Mouse (Mus musculus) MEL (cell line): ENCODE measurements around the gene Ubxn7. TPM values are rescaled to one million over a fixed set of nuclear protein-coding genes. Genes with fewer than 3 reads are reported as not detected.
A peak's percentile ranks its signal among the peaks of the same experiment; 100 is the strongest.

Experiments used
- DNase-seq: peaks from one replicate; pipeline ENCODE4 v3.0.0; 2011; ENCODE audit warnings: low read depth, low spot score
- H3K27ac ChIP-seq: 2 replicates; pipeline ENCODE4 v1.5.1; 2012; ENCODE audit warnings: low read depth, mild to moderate bottlenecking, control low read depth, low read length, moderate library complexity; ENCODE audit not compliant: control insufficient read depth
- H3K27me3 ChIP-seq, 2 experiments: fragments of 150-350 bp in 1 of 2; sonication (generic) in 1 of 2; 2 replicates each; pipeline ENCODE4 v1.6.1; 2012; ENCODE audit warnings: low read length in 2 of 2, mild to moderate bottlenecking in 2 of 2, improper control_type of control experiment in 1 of 2, moderate library complexity in 1 of 2; ENCODE audit not compliant: insufficient read depth in 2 of 2, control insufficient read depth in 1 of 2
- H3K36me3 ChIP-seq, 2 experiments: 2 replicates each; pipeline ENCODE4 v1.6.1; 2012 to 2014; ENCODE audit warnings: low read length in 2 of 2, improper control_type of control experiment in 1 of 2, inconsistent platforms in 1 of 2, mild to moderate bottlenecking in 1 of 2; ENCODE audit not compliant: insufficient read depth in 2 of 2, control insufficient read depth in 1 of 2
- H3K4me1 ChIP-seq, 2 experiments: fragments of 150-350 bp in 1 of 2; sonication (generic) in 1 of 2; 2 replicates each; pipeline ENCODE4 v1.6.1; 2012; ENCODE audit warnings: low read length in 2 of 2, improper control_type of control experiment in 1 of 2, mild to moderate bottlenecking in 1 of 2; ENCODE audit not compliant: insufficient read depth in 2 of 2, control insufficient read depth in 1 of 2
- H3K4me3 ChIP-seq, 2 experiments: fragments of 150-350 bp in 1 of 2; sonication (generic) in 1 of 2; 2 replicates each; pipeline ENCODE4 v1.5.1; 2012; ENCODE audit warnings: low read depth in 2 of 2, low read length in 2 of 2, mild to moderate bottlenecking in 2 of 2, moderate library complexity in 2 of 2, control low read depth in 1 of 2, improper control_type of control experiment in 1 of 2; ENCODE audit not compliant: control insufficient read depth in 1 of 2, insufficient read depth in 1 of 2
- H3K79me2 ChIP-seq: 2 replicates; pipeline ENCODE4 v1.6.1; 2012; ENCODE audit warnings: mild to moderate bottlenecking, low read length, moderate library complexity; ENCODE audit not compliant: control insufficient read depth, poor library complexity, insufficient read depth
- H3K9ac ChIP-seq: 2 replicates; pipeline ENCODE4 v1.6.1; 2012; ENCODE audit warnings: low read depth, mild to moderate bottlenecking, control low read depth, low read length, moderate library complexity; ENCODE audit not compliant: control insufficient read depth, poor library complexity, severe bottlenecking
- H3K9me3 ChIP-seq: fragments of 150-350 bp; sonication (generic); replicated peaks from 2 replicates; pipeline ENCODE4 v1.6.1; 2012; ENCODE audit warnings: mild to moderate bottlenecking, low read length, improper control_type of control experiment, moderate library complexity; ENCODE audit not compliant: insufficient read depth
- BHLHE40 ChIP-seq: IDR thresholded peaks from 2 replicates; pipeline ENCODE4 v1.6.1; 2012; ENCODE audit warnings: low read depth, mild to moderate bottlenecking, inconsistent platforms, low read length, improper control_type of control experiment, borderline replicate concordance
- CHD1 ChIP-seq: IDR thresholded peaks from 2 replicates; pipeline ENCODE4 v1.6.1; 2012; ENCODE audit warnings: low read depth, mild to moderate bottlenecking, inconsistent platforms, low read length, improper control_type of control experiment
- CHD2 ChIP-seq: IDR thresholded peaks from 2 replicates; pipeline ENCODE4 v1.6.1; 2011; ENCODE audit warnings: low read length, improper control_type of control experiment
- E2F4 ChIP-seq: IDR thresholded peaks from 2 replicates; pipeline ENCODE4 v1.6.1; 2011; ENCODE audit warnings: low read depth, low read length, improper control_type of control experiment, borderline replicate concordance
- ELF1 ChIP-seq: IDR thresholded peaks from 2 replicates; pipeline ENCODE4 v1.6.1; 2014; ENCODE audit warnings: low read depth, mild to moderate bottlenecking, inconsistent platforms, low read length, improper control_type of control experiment, moderate library complexity
- EP300 ChIP-seq, 2 experiments: IDR thresholded peaks; 2 replicates each; pipeline ENCODE4 v1.6.1; 2011; ENCODE audit warnings: improper control_type of control experiment in 2 of 2, low read length in 2 of 2, low read depth in 1 of 2, mild to moderate bottlenecking in 1 of 2
- ETS1 ChIP-seq: IDR thresholded peaks from 2 replicates; pipeline ENCODE4 v1.6.1; 2012; ENCODE audit warnings: low read depth, mild to moderate bottlenecking, inconsistent platforms, low read length, improper control_type of control experiment, moderate library complexity
- GABPA ChIP-seq: IDR thresholded peaks from 2 replicates; pipeline ENCODE4 v1.6.1; 2012; ENCODE audit warnings: low read depth, mild to moderate bottlenecking, inconsistent platforms, low read length, improper control_type of control experiment, moderate library complexity
- GATA1 ChIP-seq: IDR thresholded peaks from 2 replicates; pipeline ENCODE4 v1.6.1; 2011; ENCODE audit warnings: low read depth, low read length, improper control_type of control experiment
- HCFC1 ChIP-seq: IDR thresholded peaks from 2 replicates; pipeline ENCODE4 v1.6.1; 2012; ENCODE audit warnings: low read depth, mild to moderate bottlenecking, inconsistent platforms, low read length, improper control_type of control experiment, moderate library complexity
- JUND ChIP-seq: IDR thresholded peaks from 2 replicates; pipeline ENCODE4 v1.6.1; 2011; ENCODE audit warnings: low read depth, mild to moderate bottlenecking, improper control_type of control experiment, low read length
- MAX ChIP-seq: IDR thresholded peaks from 2 replicates; pipeline ENCODE4 v1.6.1; 2011; ENCODE audit warnings: low read length, improper control_type of control experiment
- MAZ ChIP-seq: IDR thresholded peaks from 2 replicates; pipeline ENCODE4 v1.6.1; 2012; ENCODE audit warnings: low read depth, mild to moderate bottlenecking, inconsistent platforms, low read length, improper control_type of control experiment
- MEF2A ChIP-seq: IDR thresholded peaks from 2 replicates; pipeline ENCODE4 v1.6.1; 2014; ENCODE audit warnings: low read depth, mild to moderate bottlenecking, inconsistent platforms, low read length, improper control_type of control experiment; ENCODE audit not compliant: poor library complexity, insufficient replicate concordance, severe bottlenecking; ENCODE audit errors: extremely low read depth
- MXI1 ChIP-seq: IDR thresholded peaks from 2 replicates; pipeline ENCODE4 v1.6.1; 2011; ENCODE audit warnings: mild to moderate bottlenecking, low read depth, low read length, improper control_type of control experiment
- MYC ChIP-seq: IDR thresholded peaks from 2 replicates; pipeline ENCODE4 v1.6.1; 2011; ENCODE audit warnings: low read depth, mild to moderate bottlenecking, low read length, improper control_type of control experiment, moderate library complexity
- NELFE ChIP-seq: IDR thresholded peaks from 2 replicates; pipeline ENCODE4 v1.6.1; 2011; ENCODE audit warnings: low read depth, low read length, improper control_type of control experiment
- POLR2A ChIP-seq, 2 experiments: IDR thresholded peaks; 2 replicates each; pipeline ENCODE4 v1.6.1; 2011 to 2012; ENCODE audit warnings: low read length in 2 of 2, mild to moderate bottlenecking in 2 of 2, control low read depth in 1 of 2, improper control_type of control experiment in 1 of 2, low read depth in 1 of 2, moderate library complexity in 1 of 2; ENCODE audit not compliant: control insufficient read depth in 1 of 2, insufficient read depth in 1 of 2, poor library complexity in 1 of 2
- POLR2AphosphoS2 ChIP-seq: IDR thresholded peaks from 2 replicates; pipeline ENCODE4 v1.6.1; 2011; ENCODE audit warnings: low read length, improper control_type of control experiment
- POLR2AphosphoS5 ChIP-seq: IDR thresholded peaks from 2 replicates; pipeline ENCODE4 v1.6.1; 2012; ENCODE audit warnings: low read depth, borderline replicate concordance, mild to moderate bottlenecking, inconsistent platforms, low read length, moderate library complexity, mixed read lengths
- RAD21 ChIP-seq: IDR thresholded peaks from 2 replicates; pipeline ENCODE4 v1.6.1; 2011; ENCODE audit warnings: mild to moderate bottlenecking, low read depth, low read length, improper control_type of control experiment
- RCOR1 ChIP-seq: IDR thresholded peaks from 2 replicates; pipeline ENCODE4 v1.6.1; 2012; ENCODE audit warnings: low read depth, mild to moderate bottlenecking, inconsistent platforms, low read length, improper control_type of control experiment
- SMC3 ChIP-seq: IDR thresholded peaks from 2 replicates; pipeline ENCODE4 v1.6.1; 2011; ENCODE audit warnings: low read depth, low read length, improper control_type of control experiment
- TBP ChIP-seq: IDR thresholded peaks from 2 replicates; pipeline ENCODE4 v1.8.0; 2011; ENCODE audit warnings: low read depth, low read length, improper control_type of control experiment
- UBTF ChIP-seq: IDR thresholded peaks from 2 replicates; pipeline ENCODE4 v1.6.1; 2012; ENCODE audit warnings: low read depth, mild to moderate bottlenecking, inconsistent platforms, low read length, improper control_type of control experiment, moderate library complexity, borderline replicate concordance; ENCODE audit not compliant: insufficient read depth
- USF1 ChIP-seq: IDR thresholded peaks from 2 replicates; pipeline ENCODE4 v1.6.1; 2014; ENCODE audit warnings: low read depth, mild to moderate bottlenecking, inconsistent platforms, low read length, improper control_type of control experiment, moderate library complexity
- USF2 ChIP-seq, 2 experiments: IDR thresholded peaks; 2 replicates each; pipeline ENCODE4 v1.6.1; 2011 to 2012; ENCODE audit warnings: improper control_type of control experiment in 2 of 2, low read length in 2 of 2, borderline replicate concordance in 1 of 2, inconsistent platforms in 1 of 2, low read depth in 1 of 2, mild to moderate bottlenecking in 1 of 2; ENCODE audit not compliant: insufficient read depth in 1 of 2
- ZC3H11A ChIP-seq: IDR thresholded peaks from 2 replicates; pipeline ENCODE4 v1.6.1; 2012; ENCODE audit warnings: low read depth, mild to moderate bottlenecking, inconsistent platforms, low read length, improper control_type of control experiment
- ZKSCAN1 ChIP-seq: IDR thresholded peaks from 2 replicates; pipeline ENCODE4 v1.6.1; 2012; ENCODE audit warnings: low read depth, mild to moderate bottlenecking, inconsistent platforms, low read length, improper control_type of control experiment, moderate library complexity
- ZNF384 ChIP-seq: IDR thresholded peaks from 2 replicates; pipeline ENCODE4 v1.6.1; 2012; ENCODE audit warnings: low read depth, mild to moderate bottlenecking, inconsistent platforms, low read length, improper control_type of control experiment
- polyA plus RNA-seq, 2 experiments: library from polyadenylated mRNA; stranded (reverse) in 1 of 2; unstranded in 1 of 2; fragments of >175 nt in 1 of 2; fragments of >200 nt in 1 of 2; gene quantifications; 2 replicates each; pipeline versions ENCODE4 v1.2.1 to v1.2.4; 2012; ENCODE audit warnings: low replicate concordance in 2 of 2, low read depth in 1 of 2; ENCODE audit not compliant: insufficient read length in 2 of 2, insufficient read depth in 1 of 2, missing spikeins in 1 of 2
- total RNA-seq: library from RNA; depleted of rRNA; stranded (reverse); fragments of 300-350 nt; gene quantifications from 2 replicates; pipeline ENCODE4 v1.2.3, GENCODE M21; 2012

Ubxn7 gene
- total and polyA plus RNA-seq, 3 experiments, result 8.1 to 51.2 (median 11.0) TPM

GRCm38 (mm10) chr16:32382901-32383300, 50.8 kb downstream of the Ubxn7 start:
- Histone ChIP-seq H3K36me3 (peaks cover 8 to 28% of the 10 kb centered on the region in 2 experiments), H3K9me3 (no peaks in the 10 kb centered on the region), H3K4me1 (peaks cover 7 to 16% of the 10 kb centered on the region in 2 experiments), H3K27ac (no peak overlapping the region), H3K4me3 (no peak overlapping the region), H3K27me3 (no peaks in the 10 kb centered on the region), H3K9ac (no peak overlapping the region), H3K79me2 (no peaks in the 10 kb centered on the region)
- no peak for DNase-seq
- TF ChIP-seq HCFC1, result no peak
- no peak for TF ChIP-seq ELF1
- TF ChIP-seq USF1, result no peak
- TF ChIP-seq CHD2, result no peak
- no peak for TF ChIP-seq NELFE
- no peak for TF ChIP-seq RAD21
- TF ChIP-seq TBP, result no peak
- TF ChIP-seq RCOR1, result no peak
- TF ChIP-seq MAZ, result no peak
- TF ChIP-seq POLR2AphosphoS5, result no peak
- TF ChIP-seq ZNF384, result no peak

- H3K4me3 ChIP-seq, result no peak overlapping the region
- H3K27me3 ChIP-seq, result no peaks in the 10 kb centered on the region
- peaks cover 12 to 28% of the 10 kb centered on the region in 2 experiments for H3K4me1 ChIP-seq
- no peaks in the 10 kb centered on the region for H3K9me3 ChIP-seq
- peak; percentile 27 for DNase-seq
- peaks cover 8 to 46% of the 10 kb centered on the region in 2 experiments for H3K36me3 ChIP-seq
- H3K79me2 ChIP-seq, result no peaks in the 10 kb centered on the region
- H3K9ac ChIP-seq, result no peak overlapping the region
- H3K27ac ChIP-seq, result peak overlapping the region; percentile 79
- TF ChIP-seq GATA1 (peak; percentile 87), TBP (no peak), MYC (0 out of 2 replicates have a peak, but pooled peaks have one; percentile 34), UBTF (no peak), POLR2A (IDR thresholded peaks at IDR 0.05; ENCODE audit: control insufficient read depth in 1 of 2, insufficient read depth in 1 of 2, low read depth in 1 of 2, low read length in 2 of 2, poor library complexity in 1 of 2) (no peak), SMC3 (no peak), NELFE (no peak), ETS1 (peak; percentile 80), GABPA (no peak), MXI1 (peak; percentile 78), CHD1 (no peak), E2F4 (no peak), JUND (no peak), ZNF384 (no peak), CHD2 (no peak), MAX (peak; percentile 68; the same call in 1 of the 2 replicates), EP300 (IDR thresholded peaks at IDR 0.05; ENCODE audit: low read depth in 1 of 2, low read length in 2 of 2) (peak; percentile 78 to 83), ZKSCAN1 (no peak), USF2 (IDR thresholded peaks at IDR 0.05; ENCODE audit: borderline replicate concordance in 1 of 2, insufficient read depth in 1 of 2, low read depth in 1 of 2, low read length in 2 of 2) (0 out of 4 replicates have a peak, but pooled peaks of 1 of the 2 experiments have one; percentile 47), MEF2A (0 out of 2 replicates have a peak, but pooled peaks have one; percentile 13), BHLHE40 (peak; percentile 99), RCOR1 (peak; percentile 90), POLR2AphosphoS2 (no peak), POLR2AphosphoS5 (no peak), ZC3H11A (no peak), RAD21 (no peak), MAZ (no peak)
Observed at GRCm38 (mm10) chr16:32384885-32385284, 52.8 kb downstream of the Ubxn7 start.
